Mouse (Mus musculus): ENCODE measurements around the gene Nfkb1. TPM values are rescaled to one million over a fixed set of nuclear protein-coding genes. Genes with fewer than 3 reads are reported as not detected.

The Nfkb1 gene
- polyA plus RNA-seq, 3 experiments from 2014 or later = 95.7 to 123 (median 121) TPM

GRCm38 (mm10) chr3:135667084-135667483, 24.3 kb downstream of the Nfkb1 start:
- no peak for ATAC-seq

DNA sequence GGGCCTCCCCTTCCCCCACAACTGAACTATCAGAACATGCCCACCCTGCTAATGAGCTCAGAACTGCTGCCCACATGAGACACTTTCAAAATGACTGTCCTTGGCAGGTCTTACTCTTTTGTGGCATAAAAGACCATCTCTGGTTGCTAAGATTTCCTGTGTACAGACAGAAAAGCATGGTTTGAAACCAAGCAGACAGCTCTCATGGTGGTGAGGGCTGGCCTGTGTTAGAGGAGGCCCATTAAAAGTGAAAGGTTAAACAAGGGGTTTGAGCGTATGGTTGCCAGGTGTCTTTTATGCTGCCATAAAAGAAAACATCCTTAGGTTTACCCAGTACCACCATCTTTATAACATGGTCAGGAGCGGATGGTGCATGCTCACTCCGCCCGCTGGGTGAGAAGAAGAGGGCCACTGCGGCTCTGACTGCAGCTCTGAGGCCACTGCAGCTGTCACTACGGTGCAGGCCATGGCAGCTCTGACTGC, 25.5 kb downstream of the Nfkb1 start:
- ATAC-seq = peak; percentile 80

- ATAC-seq = peak; percentile 19
Observed at GRCm38 (mm10) chr3:135662139-135662864, 29.0 kb downstream of the Nfkb1 start.

DNA sequence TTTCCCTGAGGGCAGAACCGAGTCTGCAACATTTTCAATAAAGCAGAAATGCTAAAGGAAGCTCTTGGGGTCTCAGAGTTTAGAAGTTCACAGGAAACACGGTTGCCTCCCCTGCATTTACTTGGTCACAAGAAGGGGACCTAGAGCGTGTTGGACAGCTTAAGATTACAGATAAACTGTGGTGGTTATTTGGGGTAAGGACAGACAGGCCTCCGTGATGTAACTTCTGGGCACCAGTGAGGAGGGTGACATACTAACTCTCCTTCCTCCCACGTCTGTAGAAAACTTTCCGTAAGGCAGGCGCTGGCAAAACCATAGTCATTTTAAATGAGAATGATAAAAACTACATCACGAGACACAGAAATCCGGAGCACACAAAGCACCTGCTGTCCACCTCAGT, 29.6 kb downstream of the Nfkb1 start:
- ATAC-seq = peak; percentile 11

GRCm38 (mm10) chr3:135658540-135659097, 32.7 kb downstream of the Nfkb1 start:
- ATAC-seq = peak; percentile 19

DNA sequence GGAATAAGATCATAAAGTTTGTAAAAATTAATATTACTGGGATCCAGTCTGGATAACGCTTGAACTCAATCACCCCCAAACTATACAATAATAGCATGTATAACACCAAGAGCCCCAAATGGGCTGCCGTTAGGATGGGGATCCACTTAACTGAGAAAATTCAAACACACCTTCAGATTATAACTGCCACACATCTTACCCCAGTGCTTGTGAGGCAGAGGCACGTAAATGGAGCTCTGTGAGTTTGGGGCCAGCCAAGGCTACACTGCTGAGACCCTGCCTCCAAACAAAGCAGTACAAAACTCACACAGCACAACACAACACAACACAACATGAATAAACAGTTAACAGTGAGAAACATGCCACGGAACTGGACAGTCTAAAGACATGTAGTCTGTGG, 35.2 kb downstream of the Nfkb1 start:
- ATAC-seq = no peak

- ATAC-seq = no peak
Observed at GRCm38 (mm10) chr3:135650773-135651555, 40.4 kb downstream of the Nfkb1 start.

DNA sequence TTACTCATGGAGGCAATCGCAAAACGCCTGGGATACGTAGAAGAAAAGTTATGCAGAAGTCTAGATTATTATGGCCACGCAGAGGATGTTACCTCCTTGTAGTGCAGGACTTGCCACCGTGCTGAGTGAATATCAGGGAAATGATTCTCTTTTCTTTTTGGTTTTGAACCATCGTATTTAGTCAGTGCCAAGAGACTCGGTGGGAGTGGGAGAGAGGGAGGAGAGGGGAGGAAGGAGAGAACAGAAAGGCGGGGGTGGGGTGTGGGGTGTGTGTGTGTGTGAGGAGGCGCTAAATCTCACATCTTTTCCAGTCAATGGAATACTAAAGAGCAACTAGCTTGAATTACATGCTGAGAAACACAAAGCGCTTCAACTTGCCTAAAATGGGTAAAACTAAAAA, 41.5 kb downstream of the Nfkb1 start:
- no peak for ATAC-seq

- ATAC-seq = no peak
Observed at GRCm38 (mm10) chr3:135648501-135648900, 42.8 kb downstream of the Nfkb1 start.

- ATAC-seq = no peak
Observed at GRCm38 (mm10) chr3:135646622-135647021, 44.7 kb downstream of the Nfkb1 start.

DNA sequence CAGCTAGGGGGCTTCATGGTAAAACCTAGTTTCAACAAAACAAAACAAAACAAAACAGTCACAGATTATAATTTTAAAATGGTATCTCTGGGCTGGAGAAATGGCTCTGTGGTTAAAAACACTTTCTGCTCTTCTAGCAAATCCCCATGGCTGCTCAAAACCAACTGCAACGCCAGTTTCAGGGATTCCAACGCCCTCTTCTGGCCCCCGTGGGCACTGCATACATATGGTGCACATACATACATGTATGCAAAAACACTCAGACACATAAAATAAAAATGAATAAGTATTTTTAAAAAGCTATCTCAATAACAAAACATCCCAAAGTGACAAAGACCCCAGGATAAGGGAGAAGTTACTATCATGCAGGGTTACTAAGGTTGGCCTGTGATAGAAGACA, 46.4 kb downstream of the Nfkb1 start:
- ATAC-seq = no peak

DNA sequence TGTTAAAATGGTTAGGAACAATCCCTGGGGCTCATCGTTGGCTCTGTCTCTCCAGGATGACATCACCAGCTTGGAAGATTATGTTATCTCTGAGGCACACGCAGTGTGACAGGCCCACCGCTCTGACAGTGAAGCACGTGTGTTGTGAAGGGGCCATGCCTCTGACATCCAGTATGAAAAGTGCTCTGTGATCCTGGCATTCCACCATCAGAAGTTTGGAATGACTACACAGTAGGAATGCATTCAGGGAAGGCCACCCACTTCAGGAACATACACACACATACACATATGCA, 49.8 kb downstream of the Nfkb1 start:
- no peak for ATAC-seq

- no peak for ATAC-seq
Observed at GRCm38 (mm10) chr3:135640856-135641622, 50.3 kb downstream of the Nfkb1 start.

DNA sequence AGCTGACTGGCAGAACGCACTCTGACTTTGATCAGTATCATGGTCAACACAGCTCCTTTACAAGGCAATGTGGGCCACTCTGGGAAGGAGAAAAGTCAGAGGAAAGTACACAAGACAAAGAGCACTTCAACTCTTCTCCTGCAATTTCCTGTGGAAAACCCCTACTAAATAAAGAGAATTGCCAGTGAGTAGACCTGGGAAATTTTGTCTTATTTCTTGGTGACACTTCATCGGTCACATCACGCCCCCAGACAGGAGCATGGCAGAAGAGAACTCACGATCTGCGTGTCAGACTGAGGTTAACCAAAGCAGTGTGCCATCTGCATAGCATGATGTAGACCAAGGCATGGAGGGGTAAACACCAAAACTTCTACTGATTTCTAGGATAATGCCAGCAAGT, 51.1 kb downstream of the Nfkb1 start:
- peak; percentile 49 for ATAC-seq

GRCm38 (mm10) chr3:135637592-135637991, 53.8 kb downstream of the Nfkb1 start:
- no peak for ATAC-seq

DNA sequence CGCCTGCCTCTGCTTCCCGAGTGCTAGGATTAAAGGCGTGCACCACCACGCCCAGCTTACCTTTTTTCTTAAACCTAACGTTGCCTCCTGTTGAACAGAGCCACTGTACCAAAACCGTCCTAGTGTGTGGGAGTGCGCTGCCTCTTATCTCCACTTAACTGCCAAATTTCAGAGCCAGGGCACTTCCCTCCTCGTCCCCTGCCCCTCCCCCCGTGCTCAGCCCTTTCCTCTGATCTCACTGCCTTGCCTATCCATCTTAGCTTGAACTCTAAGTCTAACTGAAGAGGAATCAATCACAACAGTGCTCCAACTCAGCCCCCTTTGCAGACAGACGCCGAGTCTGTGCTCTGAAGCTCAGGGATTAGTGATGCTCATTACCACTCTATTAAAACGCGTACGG, 54.9 kb downstream of the Nfkb1 start:
- peak; percentile 72 for ATAC-seq

- peak; percentile 11 for ATAC-seq
Observed at GRCm38 (mm10) chr3:135635646-135636434, 55.5 kb downstream of the Nfkb1 start.

GRCm38 (mm10) chr3:135635030-135635429, 56.3 kb downstream of the Nfkb1 start:
- no peak for ATAC-seq

DNA sequence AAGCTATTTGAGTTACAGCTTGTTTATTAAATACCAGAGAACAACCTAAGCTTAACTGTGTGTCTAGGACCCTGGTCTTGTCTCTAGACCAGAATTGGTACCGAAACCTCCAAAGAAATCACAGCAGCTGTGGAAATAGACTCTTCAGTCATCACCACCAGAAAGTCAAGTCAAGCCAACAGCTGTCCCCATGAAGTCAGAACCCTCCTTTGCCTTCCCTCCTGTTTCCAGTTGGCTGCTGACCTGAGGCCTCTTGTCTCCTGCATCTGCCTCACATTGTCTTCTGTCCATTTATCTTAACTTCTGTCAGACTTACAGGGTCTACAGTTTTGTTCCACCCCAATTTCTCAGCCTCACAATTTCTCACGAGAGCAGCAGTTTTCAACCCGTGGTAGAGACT, 57.1 kb downstream of the Nfkb1 start:
- no peak for ATAC-seq

DNA sequence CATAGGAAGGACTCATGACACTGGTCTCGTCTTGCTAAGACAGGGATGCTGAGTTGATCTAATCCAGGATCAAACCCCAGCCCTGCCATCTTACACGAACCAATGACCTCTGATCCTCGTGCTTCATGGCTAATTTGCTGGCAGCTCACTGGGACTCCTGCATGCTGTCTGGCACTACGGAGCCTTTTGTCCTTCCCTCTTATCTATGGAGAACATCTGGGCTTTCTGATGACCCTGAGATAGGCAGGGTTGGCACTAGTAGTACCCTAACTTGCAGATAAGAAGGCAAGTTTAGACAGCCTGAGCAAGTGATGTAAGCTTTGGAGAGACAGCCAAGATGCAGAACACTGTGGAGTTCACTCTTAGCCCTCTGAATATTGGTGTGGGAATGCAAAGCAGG, 59.5 kb downstream of the Nfkb1 start:
- no peak for ATAC-seq

DNA sequence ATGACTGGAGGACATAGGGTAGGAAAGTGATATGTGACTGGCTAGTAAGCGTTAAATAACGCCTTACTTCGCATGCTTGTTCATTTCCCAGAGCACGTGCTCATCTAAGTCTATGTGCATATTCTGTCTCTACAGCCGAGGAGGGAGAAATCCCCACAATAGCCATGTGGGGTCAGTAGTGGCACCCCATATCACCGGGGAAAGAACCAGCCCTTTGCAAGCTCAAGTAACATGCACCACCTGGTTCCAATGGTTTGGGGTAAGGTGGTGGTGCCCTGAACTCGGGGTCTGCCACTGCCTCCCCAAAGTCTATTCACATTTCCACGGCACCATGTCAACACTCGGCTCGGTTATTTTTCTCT, 60.3 kb downstream of the Nfkb1 start:
- peak; percentile 63 for ATAC-seq

DNA sequence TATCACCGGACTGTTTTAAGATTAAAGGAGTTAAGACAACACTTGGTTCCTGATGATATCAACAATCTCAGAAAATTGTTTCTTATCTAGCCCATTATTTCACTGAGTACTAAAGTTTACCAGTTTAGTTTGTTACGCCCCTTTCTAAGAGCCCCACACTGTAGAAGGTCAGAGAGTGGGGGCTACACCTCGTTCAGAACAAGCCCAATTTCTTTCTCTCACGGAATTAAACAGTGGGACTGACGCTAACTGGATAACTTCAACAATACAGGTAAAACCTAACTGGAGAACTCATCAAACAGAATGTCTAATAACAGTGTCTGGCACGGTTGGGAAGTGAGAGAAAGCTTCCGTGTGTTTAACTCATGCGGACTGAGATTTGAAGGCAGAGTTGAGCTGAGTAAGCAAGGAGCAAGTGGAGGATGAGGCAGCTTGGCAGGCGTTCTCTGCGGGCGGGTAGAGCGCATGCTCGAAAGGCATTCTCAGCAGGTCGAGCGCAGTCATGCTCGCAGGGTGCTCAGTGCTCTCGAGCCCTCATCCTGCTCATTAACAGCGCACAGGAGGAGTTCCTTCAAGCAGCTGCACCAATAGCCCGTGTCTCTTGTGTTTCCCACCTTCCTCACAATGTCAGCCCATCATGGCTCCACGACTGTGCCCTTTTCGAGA, 60.8 kb downstream of the Nfkb1 start:
- no peak for ATAC-seq
